Mouse (Mus musculus) kidney, postnatal 10 days (tissue): ENCODE data around the gene Uaca.

Experiments
- DNase-seq: peaks from one replicate; pipeline ENCODE4 v3.0.0; 2021; ENCODE audit warnings: mixed read lengths

Uaca gene

DNA sequence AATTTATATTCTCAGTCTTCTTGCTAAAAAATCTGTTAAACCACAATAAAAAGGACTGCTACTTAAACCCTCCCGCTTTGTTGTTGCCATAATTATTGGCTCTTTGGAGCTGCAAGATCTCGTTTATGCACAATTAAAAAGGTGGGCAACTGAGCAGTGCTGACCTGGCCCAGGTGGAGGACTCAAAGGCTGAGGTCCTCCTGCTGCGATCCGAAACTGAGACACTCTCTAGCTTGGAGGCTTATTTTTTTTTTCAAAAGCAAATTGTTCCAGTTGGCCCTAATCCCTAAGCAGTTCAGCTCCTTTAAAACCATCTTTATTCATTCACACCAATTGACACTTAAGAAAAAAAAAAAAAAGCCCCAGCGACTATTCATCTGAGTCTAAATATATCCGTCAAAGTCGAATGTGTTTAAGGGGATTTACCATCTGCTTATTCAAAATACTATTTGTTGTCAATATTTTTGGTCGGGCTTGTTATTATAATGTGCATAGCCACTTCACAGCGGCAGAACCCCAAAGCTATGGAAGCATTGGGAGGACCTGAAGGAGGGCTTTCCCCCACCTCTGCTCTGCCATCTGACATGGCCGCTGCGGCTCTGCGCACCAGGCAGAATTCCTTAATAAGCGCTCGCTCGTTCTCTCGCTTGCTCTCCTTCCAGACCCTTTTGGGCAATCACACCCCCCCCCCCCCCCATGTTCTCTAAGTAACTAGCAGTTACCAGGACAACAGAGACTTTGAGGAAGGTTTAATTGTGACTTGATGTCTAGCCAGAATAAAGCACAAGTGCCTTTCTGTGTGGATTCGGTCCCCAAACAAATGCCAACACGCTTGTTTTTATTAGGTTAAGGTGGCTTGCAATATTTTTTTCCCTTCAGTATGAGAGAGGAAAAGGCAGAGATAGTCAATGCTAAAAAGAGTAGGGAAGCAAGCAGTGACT is 92.4 kb downstream of the Uaca start:
- no peak for DNase-seq

GRCm38 (mm10) chr9:60887389-60887811 is 93.1 kb downstream of the Uaca start:
- peak; percentile 65 for DNase-seq

GRCm38 (mm10) chr9:60893511-60893910 is 99.2 kb downstream of the Uaca start:
- DNase-seq: no peak

DNA sequence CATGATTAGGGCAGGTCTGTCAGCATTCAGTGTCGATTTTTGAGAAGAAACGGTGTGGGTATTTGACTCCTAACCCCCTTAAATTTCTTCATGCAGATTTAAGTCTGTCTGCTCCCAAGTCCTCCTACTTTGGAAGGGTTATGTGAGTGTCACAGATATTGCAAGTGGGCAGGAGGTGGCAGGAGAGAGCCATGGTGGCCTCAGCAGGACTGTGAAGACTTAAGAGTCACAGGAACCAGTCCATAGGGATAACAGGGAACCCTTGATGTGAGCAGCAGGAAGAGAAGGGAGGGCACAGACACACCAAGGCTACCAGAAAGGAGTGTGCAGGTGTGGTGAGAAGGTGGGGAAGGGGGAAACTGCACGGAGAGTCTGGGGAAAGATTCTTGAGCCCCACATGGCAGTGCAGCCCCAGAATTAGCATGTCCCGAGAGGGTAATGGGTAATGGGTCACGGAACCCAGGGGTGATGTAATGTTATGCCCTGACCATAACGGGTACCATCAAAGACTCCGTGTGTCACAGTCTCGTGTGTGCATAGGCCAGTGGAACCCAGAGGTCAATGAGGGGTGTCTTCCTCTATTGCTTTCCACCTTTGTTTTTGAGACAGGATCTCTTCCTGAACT is 101.3 kb downstream of the Uaca start:
- peak; percentile 86 for DNase-seq

DNA sequence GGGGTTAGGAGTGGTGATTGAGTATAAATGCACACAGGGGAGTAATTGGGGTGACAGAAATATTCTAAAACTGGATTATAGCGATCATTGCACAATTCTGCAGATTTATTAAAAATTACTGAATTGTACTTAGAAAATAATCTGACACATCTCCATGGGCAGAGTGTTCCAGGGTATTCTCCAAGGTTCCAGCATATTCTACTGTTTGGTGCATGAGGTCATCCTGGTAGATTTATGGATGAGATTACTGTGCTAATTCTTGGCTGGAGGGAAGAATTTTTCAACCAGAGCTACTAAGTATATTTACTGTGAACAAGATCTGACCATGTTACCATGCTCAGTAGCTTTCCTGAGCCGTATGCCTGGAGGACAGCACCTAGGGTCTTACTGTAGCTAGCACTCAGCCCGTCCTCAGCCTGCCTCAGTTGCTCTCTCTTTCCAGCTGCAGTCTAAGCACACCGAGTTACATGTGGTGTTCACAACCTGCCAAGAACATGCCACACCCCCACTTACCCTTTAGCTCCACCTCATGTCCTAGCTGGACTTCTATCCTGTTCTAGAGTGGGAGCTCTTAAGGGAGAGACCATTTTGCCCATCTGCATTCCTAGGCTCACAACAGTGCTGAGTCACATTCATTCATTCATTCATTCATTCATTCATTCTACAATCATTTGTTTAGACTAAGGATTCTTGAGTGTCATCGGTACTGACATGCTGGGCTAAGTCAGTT is 104.1 kb downstream of the Uaca start:
- DNase-seq: no peak

DNA sequence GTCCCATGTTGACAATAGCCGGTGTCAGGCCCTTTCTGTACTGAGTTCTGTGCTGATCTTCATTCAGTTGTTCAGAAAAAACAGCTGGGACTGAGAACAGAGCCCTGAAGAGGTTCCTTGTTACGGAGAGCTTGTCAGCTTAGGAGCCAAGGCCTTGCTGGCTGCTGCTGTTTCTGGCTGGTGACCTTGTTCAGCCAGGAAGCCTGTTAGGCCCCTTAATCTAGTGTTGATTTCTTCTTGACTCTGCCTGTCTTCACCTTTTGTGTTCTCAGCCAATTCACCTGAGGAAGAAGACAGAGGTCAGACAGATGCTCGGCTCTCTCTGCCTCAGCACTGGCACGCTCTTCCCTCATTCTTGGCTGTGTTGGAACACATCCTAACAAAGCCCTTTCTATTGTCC is 104.9 kb downstream of the Uaca start:
- DNase-seq: no peak

GRCm38 (mm10) chr9:60899797-60900459 is 105.6 kb downstream of the Uaca start:
- DNase-seq: no peak

- DNase-seq: no peak
These were observed 117.9 kb downstream of the Uaca start for GRCm38 (mm10) chr9:60912266-60912665.

DNA sequence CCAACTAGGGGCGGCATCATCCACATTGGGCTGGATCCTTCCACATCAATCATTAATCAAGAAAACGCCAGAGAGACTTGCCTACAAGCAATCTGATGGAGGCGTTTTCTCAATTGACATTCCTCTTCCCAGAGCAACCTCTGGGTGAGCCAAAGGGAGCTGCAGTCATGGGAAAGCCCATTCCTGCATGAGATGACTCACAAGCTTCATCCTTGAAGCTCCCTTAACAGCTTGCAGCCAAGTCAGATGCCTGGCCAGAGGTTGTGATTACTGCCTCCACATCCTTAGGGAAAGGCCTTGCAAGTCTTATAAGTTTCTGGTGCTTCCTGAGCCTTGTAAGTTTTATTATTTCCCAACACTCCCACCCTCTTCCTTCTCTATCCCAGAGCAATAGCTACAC is 119.3 kb downstream of the Uaca start:
- DNase-seq: no peak

GRCm38 (mm10) chr9:60919936-60920672 is 125.8 kb downstream of the Uaca start:
- peak; percentile 39 for DNase-seq

GRCm38 (mm10) chr9:60920673-60921062 is 126.3 kb downstream of the Uaca start:
- peak; percentile 22 for DNase-seq

DNA sequence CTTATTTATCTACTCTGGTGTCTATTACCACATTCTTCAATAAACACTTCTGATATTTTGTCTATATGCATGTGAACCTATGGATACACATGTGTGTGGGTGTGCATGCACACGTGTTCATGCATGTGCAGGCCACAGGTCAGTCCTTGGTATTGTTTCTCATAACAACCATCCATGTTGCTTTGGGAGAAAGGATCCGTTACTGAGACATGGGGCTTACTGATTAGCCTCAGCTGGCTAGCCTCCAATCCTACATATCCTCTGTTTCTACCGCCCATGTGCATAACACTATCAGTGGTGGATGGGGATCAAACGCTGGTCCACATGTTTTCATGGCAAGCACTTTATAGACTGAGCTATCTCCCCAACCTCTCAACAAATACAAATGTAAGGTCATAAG is 126.9 kb downstream of the Uaca start:
- no peak for DNase-seq

GRCm38 (mm10) chr9:60921831-60922230 is 127.5 kb downstream of the Uaca start:
- no peak for DNase-seq

- no peak for DNase-seq
These were observed 132.0 kb downstream of the Uaca start for GRCm38 (mm10) chr9:60926301-60926700.

GRCm38 (mm10) chr9:60929290-60929983 is 135.1 kb downstream of the Uaca start:
- DNase-seq: no peak
